Mouse (Mus musculus): Measurements from ENCODE around the gene Fkbp5.

DNA sequence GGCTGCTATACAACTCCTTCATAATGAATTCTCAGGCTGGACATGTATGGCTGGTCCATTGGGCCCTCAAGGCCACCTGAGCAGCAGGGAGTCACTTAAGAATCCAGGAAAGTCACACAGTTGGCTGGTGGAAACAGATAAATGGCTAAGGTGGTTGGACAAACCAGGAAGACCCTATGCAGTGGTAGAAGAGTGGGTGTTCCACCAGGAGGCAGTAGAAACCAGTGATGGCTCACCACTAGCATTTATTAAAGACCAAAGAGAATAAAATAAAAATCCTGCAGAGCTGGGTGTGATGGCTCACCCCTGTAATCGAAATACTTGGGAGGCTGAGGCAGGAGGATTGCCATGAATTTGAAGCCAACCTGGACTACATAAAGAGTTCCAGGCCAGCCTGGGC is 29.6 kb upstream of the Fkbp5 start:
- TF ChIP-seq CTCF (IDR thresholded peaks at IDR 0.05; ENCODE audit: control insufficient read depth, insufficient read depth, low read length), result no peak
- no peak for TF ChIP-seq POLR2A (IDR thresholded peaks at IDR 0.05; ENCODE audit: borderline replicate concordance, control insufficient read depth, low read depth, low read length)
